Mouse (Mus musculus): ENCODE data around the gene Glyr1.

Gene Glyr1

GRCm38 (mm10) chr16:5011285-5011684, 38.4 kb downstream of the Glyr1 start:
- no peak for DNase-seq (ENCODE audit: low read depth)

- DNase-seq (ENCODE audit: low read depth) = peak; percentile 16
These were observed 39.2 kb downstream of the Glyr1 start for GRCm38 (mm10) chr16:5010371-5010935.

- peak; percentile 27 for DNase-seq (ENCODE audit: low read depth)
These were observed 41.6 kb downstream of the Glyr1 start for GRCm38 (mm10) chr16:5008076-5008475.

- DNase-seq (ENCODE audit: low read depth) = no peak
These were observed 42.2 kb downstream of the Glyr1 start for GRCm38 (mm10) chr16:5007492-5007891.

- DNase-seq (ENCODE audit: low read depth) = no peak
These were observed 42.6 kb downstream of the Glyr1 start, which contains the start of gene Smim22 for GRCm38 (mm10) chr16:5007067-5007466. TSS of gene Smim22 (plus strand) at chr16:5007288.

GRCm38 (mm10) chr16:5000611-5001010, 49.1 kb downstream of the Glyr1 start:
- no peak for DNase-seq (ENCODE audit: low read depth)

GRCm38 (mm10) chr16:4998984-4999383, 50.7 kb downstream of the Glyr1 start:
- no peak for DNase-seq (ENCODE audit: low read depth)

GRCm38 (mm10) chr16:4997553-4997952, 52.1 kb downstream of the Glyr1 start, which contains the start of gene Sept12:
TSS of gene Sept12 (minus strand) at chr16:4997852.
- DNase-seq (ENCODE audit: low read depth) = peak; percentile 22

GRCm38 (mm10) chr16:4993276-4993675, 56.4 kb downstream of the Glyr1 start:
- DNase-seq (ENCODE audit: low read depth) = peak; percentile 17

GRCm38 (mm10) chr16:4984717-4985116, 64.9 kb downstream of the Glyr1 start:
- DNase-seq (ENCODE audit: low read depth) = no peak

- DNase-seq (ENCODE audit: low read depth) = peak; percentile 80
These were observed 69.8 kb downstream of the Glyr1 start for GRCm38 (mm10) chr16:4979755-4980380.

GRCm38 (mm10) chr16:4978275-4979051, 71.2 kb downstream of the Glyr1 start:
- DNase-seq (ENCODE audit: low read depth) = peak; percentile 31

- DNase-seq (ENCODE audit: low read depth) = no peak
These were observed 73.5 kb downstream of the Glyr1 start for GRCm38 (mm10) chr16:4976180-4976579.

- no peak for DNase-seq (ENCODE audit: low read depth)
These were observed 75.1 kb downstream of the Glyr1 start for GRCm38 (mm10) chr16:4974521-4974920.

GRCm38 (mm10) chr16:4971626-4972025, 78.0 kb downstream of the Glyr1 start:
- no peak for DNase-seq (ENCODE audit: low read depth)

- no peak for DNase-seq (ENCODE audit: low read depth)
These were observed 80.4 kb downstream of the Glyr1 start for GRCm38 (mm10) chr16:4969055-4969843.

GRCm38 (mm10) chr16:4968426-4968825, 81.2 kb downstream of the Glyr1 start:
- no peak for DNase-seq (ENCODE audit: low read depth)

- DNase-seq (ENCODE audit: low read depth) = no peak
These were observed 84.1 kb downstream of the Glyr1 start for GRCm38 (mm10) chr16:4965392-4966129.

GRCm38 (mm10) chr16:4964731-4965391, 84.8 kb downstream of the Glyr1 start:
- DNase-seq (ENCODE audit: low read depth) = peak; percentile 50
